In the genomic region with DNA sequence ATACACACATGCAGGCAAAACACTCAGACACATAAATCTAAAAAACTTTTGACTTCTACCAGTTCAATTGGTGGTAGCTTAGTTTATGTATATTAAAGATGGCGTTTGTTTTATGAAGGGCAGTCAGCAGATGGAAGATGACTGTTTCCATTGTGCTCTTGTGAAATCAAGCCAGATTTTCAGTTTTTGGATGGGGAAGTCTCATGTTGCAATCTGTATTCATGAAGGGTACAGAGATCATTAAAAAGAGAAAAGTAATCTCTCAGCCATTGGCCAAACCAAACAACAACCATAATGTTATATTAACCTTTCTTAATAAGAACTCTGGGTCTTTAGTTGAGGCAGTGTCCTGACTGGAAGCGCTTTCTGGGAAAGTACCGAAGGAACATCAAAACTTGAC, we compare ENCODE assay signal across 27 mouse cellular contexts.
DNase-seq lines count a peak whose midpoint lies in the region; ATAC-seq and TF ChIP-seq lines count a peak whose summit lies in the region.
"Had no signal": no experiment of that assay in that cellular context is flagged by ENCODE, and none has a peak within 500 bp of the region (broad histone marks: within the 10 kb centered on the region; RNA-seq: fewer than 3 reads in every experiment).

No protein-coding gene starts in this region.

- no peak for TF ChIP-seq CTCF in hindbrain, postnatal 0 days (IDR thresholded peaks at IDR 0.05; ENCODE audit: low read depth)

- H3K4me1 ChIP-seq in hindbrain, postnatal 0 days (ENCODE audit: insufficient read depth, low read length): no peaks in the 10 kb centered on the region
- H3K4me1 ChIP-seq: embryonic facial prominence, embryonic 10.5 days; embryonic facial prominence, embryonic 13.5 days; hindbrain, embryonic 12.5 days; hindbrain, embryonic 15.5 days had no signal

- H3K4me2 ChIP-seq in hindbrain, postnatal 0 days (ENCODE audit: low read depth, low read length): no peak overlapping the region
- H3K4me2 ChIP-seq: embryonic facial prominence, embryonic 13.5 days; heart, embryonic 11.5 days; hindbrain, embryonic 12.5 days; hindbrain, embryonic 15.5 days; intestine, embryonic 15.5 days had no signal

- 54% methylated on average over 3 of the region's 3 CpGs for WGBS in macrophage (ENCODE audit: missing documents)
- 94% methylated on average over 3 of the region's 3 CpGs for WGBS in hindbrain, postnatal 0 days

- H3K27me3 ChIP-seq in hindbrain, postnatal 0 days (ENCODE audit: insufficient read depth, low read length): no peaks in the 10 kb centered on the region
- H3K27me3 ChIP-seq: embryonic facial prominence, embryonic 13.5 days; hindbrain, embryonic 12.5 days; hindbrain, embryonic 15.5 days; intestine, embryonic 15.5 days had no signal

- peak overlapping the region; percentile 75 for H3K27ac ChIP-seq in macrophage
- H3K27ac ChIP-seq in hindbrain, postnatal 0 days: no peak overlapping the region
- H3K27ac ChIP-seq: embryonic facial prominence, embryonic 10.5 days; embryonic facial prominence, embryonic 13.5 days; gastrocnemius, adult 2 months; hindbrain, embryonic 12.5 days; hindbrain, embryonic 15.5 days; intestine, embryonic 15.5 days had no signal

- peaks cover 69% of the 10 kb centered on the region for H3K79me2 ChIP-seq in macrophage (ENCODE audit: inconsistent target)

- no peak for ATAC-seq in hindbrain, postnatal 0 days
- ATAC-seq: activated CD4-positive, CD25-positive, alpha-beta regulatory T cell, adult 4 months; CD4-positive, CD25-positive, alpha-beta regulatory T cell, adult 4 months; forebrain, embryonic 14.5 days; forebrain, postnatal 0 days; intestine, embryonic 15.5 days had no signal

- H3K4me3 ChIP-seq in macrophage (ENCODE audit: inconsistent target): no peak overlapping the region
- H3K4me3 ChIP-seq in hindbrain, postnatal 0 days (ENCODE audit: low read length): no peak overlapping the region
- H3K4me3 ChIP-seq: embryonic facial prominence, embryonic 10.5 days; embryonic facial prominence, embryonic 13.5 days; erythroblast, embryonic 14.5 days; gastrocnemius, adult 2 months; hindbrain, embryonic 12.5 days; hindbrain, embryonic 15.5 days; intestine, embryonic 15.5 days had no signal

- H3K36me3 ChIP-seq in macrophage (ENCODE audit: inconsistent target): no peaks in the 10 kb centered on the region
- no peaks in the 10 kb centered on the region for H3K36me3 ChIP-seq in hindbrain, postnatal 0 days (ENCODE audit: insufficient read depth, low read length)
- H3K36me3 ChIP-seq: hindbrain, embryonic 12.5 days; intestine, embryonic 15.5 days had no signal

- peak; percentile 65 for DNase-seq in 416B (ENCODE audit: low read depth)
- DNase-seq in adipocyte (ENCODE audit: low spot score): peak; percentile 22
- peak; percentile 54 for DNase-seq in fat pad, adult 2 months (ENCODE audit: extremely low read depth, low read depth, low spot score)
- no peak for DNase-seq in thymus, postnatal 10 days (ENCODE audit: low spot score in 2 of 2)
- no peak for DNase-seq in hindbrain, postnatal 0 days (ENCODE audit: low spot score)
- no peak for DNase-seq in layer of hippocampus, postnatal 10 days (ENCODE audit: low spot score in 2 of 2)
- no peak for DNase-seq in adrenal gland, postnatal 36 days
- DNase-seq: adrenal gland, postnatal 14 days; cerebellum, adult 18-20 months; cerebellum, adult 9-10 months; cerebellum, postnatal 14 days; embryo, embryonic 11 days; forebrain, postnatal 0 days; gastrocnemius, adult 2 months; gastrocnemius, postnatal 14 days; kidney, adult 11 months had no signal

- no peaks in the 10 kb centered on the region for H3K9me3 ChIP-seq in hindbrain, postnatal 0 days (ENCODE audit: low read length)
- H3K9me3 ChIP-seq: embryonic facial prominence, embryonic 10.5 days; embryonic facial prominence, embryonic 13.5 days; hindbrain, embryonic 12.5 days; hindbrain, embryonic 15.5 days; intestine, embryonic 15.5 days had no signal

- no peak overlapping the region for H3K9ac ChIP-seq in hindbrain, postnatal 0 days (replicated peaks; ENCODE audit: low read length)
- H3K9ac ChIP-seq: embryonic facial prominence, embryonic 13.5 days; forebrain, postnatal 0 days; hindbrain, embryonic 12.5 days; hindbrain, embryonic 15.5 days; intestine, embryonic 15.5 days had no signal

Comparison
In these comparisons a context has a peak if more than half of its experiments do, and no peak if none do; other contexts are left out.
1. DNase-seq: peak in 416B (single experiment), adipocyte (single experiment) and fat pad, adult 2 months (single experiment); none in thymus, postnatal 10 days (0 of 2), hindbrain, postnatal 0 days (single experiment), layer of hippocampus, postnatal 10 days (0 of 2) and adrenal gland, postnatal 36 days (0 of 2).